Mouse (Mus musculus) embryonic facial prominence, embryonic 12.5 days (tissue): Measurements from ENCODE around the gene Gm20715. TPM values are rescaled to one million over a fixed set of nuclear protein-coding genes. Genes with fewer than 3 reads are reported as not detected.
A peak's percentile ranks its signal among the peaks of the same experiment; 100 is the strongest.

Experiments used
- ATAC-seq: fragments of 200-750 bp; cut with Nextera tagmentation; 2 replicates; pipeline ENCODE4 v1.8.0; 2017; ENCODE audit not compliant: insufficient number of reproducible peaks, insufficient read depth, low FRiP score, low TSS enrichment
- H3K27ac ChIP-seq: fragments of 300-500 bp; sonication (generic); 2 replicates; pipeline ENCODE4 v1.5.1; 2016; ENCODE audit warnings: mild to moderate bottlenecking
- H3K27me3 ChIP-seq: fragments of 300-500 bp; sonication (generic); 2 replicates; pipeline ENCODE4 v1.6.1; 2016; ENCODE audit warnings: mild to moderate bottlenecking, moderate library complexity
- H3K36me3 ChIP-seq: fragments of 300-500 bp; sonication (generic); 2 replicates; pipeline ENCODE4 v1.6.1; 2016; ENCODE audit warnings: mild to moderate bottlenecking
- H3K4me1 ChIP-seq: fragments of 300-500 bp; sonication (generic); 2 replicates; pipeline ENCODE4 v1.6.1; 2016
- H3K4me2 ChIP-seq: fragments of 300-500 bp; sonication (generic); replicated peaks from 2 replicates; pipeline ENCODE4 v1.6.1; 2016; ENCODE audit warnings: mild to moderate bottlenecking, moderate library complexity
- H3K4me3 ChIP-seq: fragments of 300-500 bp; sonication (generic); 2 replicates; pipeline ENCODE4 v1.5.1; 2016; ENCODE audit warnings: mild to moderate bottlenecking
- H3K9ac ChIP-seq: fragments of 300-500 bp; sonication (generic); 2 replicates; pipeline ENCODE4 v1.6.1; 2016; ENCODE audit warnings: mild to moderate bottlenecking, moderate library complexity
- H3K9me3 ChIP-seq: fragments of 300-500 bp; sonication (generic); 2 replicates; pipeline ENCODE4 v1.6.1; 2016; ENCODE audit warnings: mild to moderate bottlenecking, moderate library complexity
- WGBS: fragments of 180-500 bp; shearing (Covaris S2); methylation state at CpG from one replicate; pipeline ENCODE4 v1.1.7; 2016; 5-methylcytosine and 5-hydroxymethylcytosine counted together
- polyA plus RNA-seq: library from polyadenylated mRNA; unstranded; fragments of >200 nt; fragmentation: Nextera tagmentation; extraction: Ambion mirVana; gene quantifications from 2 replicates; pipeline ENCODE4 v1.2.1, GENCODE M21; 2016

Gm20715 gene
- polyA plus RNA-seq, 1 experiment from 2014 or later: not detected

DNA sequence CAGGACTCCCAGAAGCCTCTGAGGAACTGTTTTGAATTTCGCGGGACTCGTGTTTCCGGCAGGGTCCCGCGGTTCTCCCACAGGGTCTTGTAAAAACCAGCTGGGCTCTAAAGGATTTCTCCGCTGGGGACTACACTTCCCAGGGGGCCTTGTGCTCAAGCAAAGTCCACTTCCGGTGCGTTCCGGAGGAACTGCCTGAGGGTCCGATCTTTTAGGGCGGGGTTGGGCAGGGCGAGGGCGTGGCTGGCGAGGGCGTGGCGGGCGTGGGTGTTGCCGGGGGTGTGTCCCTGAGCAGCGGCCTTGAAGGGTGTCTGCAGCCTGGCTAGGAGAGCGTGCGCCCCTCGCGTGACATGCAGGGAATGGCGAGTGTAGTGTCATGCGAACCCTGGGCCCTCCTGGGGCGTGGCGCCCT, 27.0 kb upstream of the Gm20715 start, which contains the start of gene Zfp28:
Zfp28 (plus strand) TSS at position 252 of the 412 bp plus-strand sequence.
- Histone ChIP-seq H3K4me2 (peak within 1 kb of the TSS; percentile 76), H3K9me3 (no peaks in the 10 kb centered on the region), H3K9ac (peak within 1 kb of the TSS; percentile 67), H3K4me1 (peaks cover 10% of the 10 kb centered on the region; the same call in 1 of the 2 replicates), H3K4me3 (peak within 1 kb of the TSS; percentile 66), H3K27ac (no peak within 1 kb of the TSS), H3K27me3 (no peaks in the 10 kb centered on the region), H3K36me3 (0 out of 2 replicates have a peak, but pooled peaks cover 3% of the 10 kb centered on the region)
- under 1% methylated on average over 28 of the region's 28 CpGs for WGBS
- peak; percentile 96 for ATAC-seq

DNA sequence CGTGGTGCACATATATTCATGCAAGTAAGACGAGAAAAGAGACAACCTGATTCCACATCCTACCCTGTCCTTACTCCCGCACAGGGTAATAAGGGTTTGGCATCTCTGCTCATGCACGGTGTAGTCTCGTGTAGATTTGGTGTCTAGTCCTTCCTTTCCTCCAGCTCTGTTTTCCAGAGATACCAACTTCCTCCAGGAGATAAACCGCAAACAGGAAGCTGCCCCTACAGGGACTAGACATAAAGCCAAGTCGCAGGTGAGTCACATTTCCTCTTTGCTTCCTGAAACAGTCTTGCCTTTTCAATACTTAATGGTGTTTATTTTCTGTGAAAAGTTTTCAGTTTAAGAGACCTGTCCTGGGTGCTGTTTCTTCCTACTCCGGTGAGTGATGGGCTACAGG, 26.1 kb upstream of the Gm20715 start:
- WGBS: 77% methylated on average over 8 of the region's 8 CpGs
- H3K27me3 ChIP-seq: no peaks in the 10 kb centered on the region
- H3K4me3 ChIP-seq: peak overlapping the region; percentile 66
- H3K9ac ChIP-seq: no peak overlapping the region
- H3K4me1 ChIP-seq: peaks cover 10% of the 10 kb centered on the region; the same call in 1 of the 2 replicates
- peak overlapping the region; percentile 76 for H3K4me2 ChIP-seq
- ATAC-seq: no peak
- H3K27ac ChIP-seq: no peak overlapping the region
- H3K36me3 ChIP-seq: 0 out of 2 replicates have a peak, but pooled peaks cover 3% of the 10 kb centered on the region
- no peaks in the 10 kb centered on the region for H3K9me3 ChIP-seq

DNA sequence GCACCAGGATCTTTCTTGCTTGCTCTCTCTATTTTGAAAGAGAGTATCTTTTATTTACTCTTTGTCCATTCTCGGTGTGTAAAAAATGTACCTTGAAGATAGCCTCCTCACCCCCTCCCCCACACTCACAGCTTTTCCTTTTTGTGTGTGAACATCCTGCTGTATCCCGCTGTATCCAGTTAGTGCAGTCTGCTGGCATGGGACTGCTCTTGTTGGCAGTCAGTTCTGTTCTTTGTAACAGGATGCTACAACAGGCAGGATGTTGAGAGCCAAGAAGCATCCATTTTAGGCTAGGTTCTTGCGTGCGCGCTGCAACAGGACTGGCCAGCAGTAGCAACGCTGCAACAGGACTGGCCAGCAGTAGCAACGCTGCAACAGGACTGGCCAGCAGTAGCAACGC, 23.1 kb upstream of the Gm20715 start:
- ATAC-seq: no peak
- 94% methylated on average over 8 of the region's 8 CpGs for WGBS
- Histone ChIP-seq H3K9ac (no peak overlapping the region), H3K27ac (no peak overlapping the region), H3K36me3 (peaks cover 25% of the 10 kb centered on the region), H3K4me2 (no peak overlapping the region), H3K27me3 (no peaks in the 10 kb centered on the region), H3K9me3 (no peaks in the 10 kb centered on the region), H3K4me1 (peaks cover 10% of the 10 kb centered on the region; the same call in 1 of the 2 replicates), H3K4me3 (no peak overlapping the region)

DNA sequence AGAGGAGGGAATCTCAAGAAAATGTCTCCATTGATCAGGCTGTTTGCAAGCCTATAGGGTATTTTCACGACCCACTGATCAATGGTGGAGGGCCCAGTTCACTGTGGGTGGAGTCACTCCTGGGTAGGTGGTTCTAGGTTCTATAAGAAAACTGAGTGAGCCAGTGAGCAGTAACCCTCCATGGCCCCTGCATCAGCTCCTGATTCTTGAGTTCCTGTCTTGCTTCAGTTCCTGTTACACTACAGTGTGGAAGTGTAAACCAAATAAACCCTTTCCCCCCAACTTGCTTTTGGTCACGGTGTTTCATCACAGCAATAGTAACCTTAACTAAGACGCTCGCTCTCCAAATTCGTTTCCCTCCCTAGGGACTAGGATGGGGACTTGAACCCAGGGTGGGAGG, 21.1 kb upstream of the Gm20715 start:
- no peaks in the 10 kb centered on the region for H3K27me3 ChIP-seq
- no peaks in the 10 kb centered on the region for H3K9me3 ChIP-seq
- ATAC-seq: no peak
- H3K4me3 ChIP-seq: no peak overlapping the region
- no peak overlapping the region for H3K4me2 ChIP-seq
- H3K9ac ChIP-seq: no peak overlapping the region
- H3K27ac ChIP-seq: no peak overlapping the region
- 0 out of 2 replicates have a peak, but pooled peaks cover under 1% of the 10 kb centered on the region for H3K4me1 ChIP-seq
- H3K36me3 ChIP-seq: peaks cover 40% of the 10 kb centered on the region
- 84% methylated on average over 5 of the region's 5 CpGs for WGBS

DNA sequence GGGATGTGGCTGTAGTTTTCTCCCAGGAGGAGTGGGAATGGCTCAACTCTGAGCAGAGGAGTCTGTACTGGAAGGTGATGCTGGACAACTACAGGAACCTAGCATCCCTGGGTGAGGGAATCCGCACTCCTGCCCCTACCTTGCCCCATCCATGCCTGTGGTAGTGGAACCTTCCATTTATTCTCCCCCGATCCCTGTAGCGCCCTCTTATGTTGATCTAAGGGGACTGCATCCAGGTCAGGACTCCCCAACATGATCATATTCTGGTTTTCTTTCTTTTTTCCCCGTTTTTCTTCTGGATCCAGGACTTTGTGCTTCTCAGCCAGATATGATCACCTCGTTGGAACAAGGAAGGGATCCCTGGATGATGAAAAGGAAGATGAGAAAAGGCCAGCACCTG, 20.6 kb upstream of the Gm20715 start:
- no peaks in the 10 kb centered on the region for H3K27me3 ChIP-seq
- no peak overlapping the region for H3K4me3 ChIP-seq
- H3K9me3 ChIP-seq: no peaks in the 10 kb centered on the region
- no peak overlapping the region for H3K27ac ChIP-seq
- ATAC-seq: no peak
- no peak overlapping the region for H3K4me2 ChIP-seq
- 68% methylated on average over 5 of the region's 5 CpGs for WGBS
- peaks cover 43% of the 10 kb centered on the region for H3K36me3 ChIP-seq
- H3K4me1 ChIP-seq: no peaks in the 10 kb centered on the region
- no peak overlapping the region for H3K9ac ChIP-seq

DNA sequence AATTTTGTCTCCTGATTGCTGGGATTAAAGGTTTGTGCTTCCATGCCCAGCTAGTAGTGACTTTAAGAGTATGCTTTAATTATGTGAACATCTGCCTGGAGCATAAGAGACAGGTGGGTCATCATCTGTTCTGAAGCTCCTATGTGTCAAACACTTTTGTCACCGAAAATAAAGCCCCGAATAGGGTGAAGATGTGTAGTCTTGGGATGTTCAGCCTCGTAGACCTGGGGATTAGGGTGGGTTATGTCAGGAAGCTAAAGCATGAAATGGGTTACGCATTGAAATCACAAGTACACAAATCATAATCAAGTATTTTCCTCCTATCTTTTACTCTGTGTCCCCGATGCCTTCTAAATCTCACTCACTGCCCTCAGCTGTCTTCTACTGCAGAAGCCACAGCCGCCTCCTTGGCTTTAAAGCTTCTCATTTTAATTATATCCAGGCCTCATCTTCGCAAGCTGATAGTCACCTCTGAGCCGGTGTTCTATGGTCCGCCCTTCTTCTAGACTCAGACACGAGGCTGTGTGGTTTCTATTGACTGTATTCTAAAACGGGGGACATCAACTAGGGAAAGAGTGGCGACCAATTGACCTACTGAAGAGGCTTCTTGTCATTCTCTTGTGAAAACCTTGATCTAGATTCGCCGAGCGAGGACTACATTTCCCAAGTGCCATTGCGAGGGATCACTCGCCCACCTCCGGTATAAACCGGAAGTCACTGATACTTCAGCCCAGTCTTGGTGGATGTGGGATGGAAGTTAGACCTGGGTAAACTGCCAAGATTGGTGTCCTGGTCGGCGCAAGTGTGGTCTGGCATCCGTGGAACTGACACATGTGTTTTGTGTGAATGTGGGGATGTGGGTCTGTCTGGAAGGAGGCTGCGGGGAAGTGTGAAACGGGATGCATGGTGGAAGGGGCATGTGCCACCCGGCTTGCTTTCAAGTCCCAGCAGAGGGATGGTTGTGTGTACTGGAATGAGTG, 11.8 kb upstream of the Gm20715 start, which contains the start of gene Smim17:
Smim17 (plus strand) TSS at position 720 of the 980 bp plus-strand sequence.
- H3K9me3 ChIP-seq: no peaks in the 10 kb centered on the region
- no peaks in the 10 kb centered on the region for H3K27me3 ChIP-seq
- H3K27ac ChIP-seq: no peak within 1 kb of the TSS
- peaks cover 20% of the 10 kb centered on the region for H3K36me3 ChIP-seq
- H3K4me3 ChIP-seq: peak within 1 kb of the TSS; percentile 41
- ATAC-seq: peak; percentile 71
- peak within 1 kb of the TSS; percentile 45 for H3K9ac ChIP-seq
- H3K4me1 ChIP-seq: no peaks in the 10 kb centered on the region
- WGBS: 24% methylated on average over 25 of the region's 25 CpGs
- H3K4me2 ChIP-seq: peak within 1 kb of the TSS; percentile 55

DNA sequence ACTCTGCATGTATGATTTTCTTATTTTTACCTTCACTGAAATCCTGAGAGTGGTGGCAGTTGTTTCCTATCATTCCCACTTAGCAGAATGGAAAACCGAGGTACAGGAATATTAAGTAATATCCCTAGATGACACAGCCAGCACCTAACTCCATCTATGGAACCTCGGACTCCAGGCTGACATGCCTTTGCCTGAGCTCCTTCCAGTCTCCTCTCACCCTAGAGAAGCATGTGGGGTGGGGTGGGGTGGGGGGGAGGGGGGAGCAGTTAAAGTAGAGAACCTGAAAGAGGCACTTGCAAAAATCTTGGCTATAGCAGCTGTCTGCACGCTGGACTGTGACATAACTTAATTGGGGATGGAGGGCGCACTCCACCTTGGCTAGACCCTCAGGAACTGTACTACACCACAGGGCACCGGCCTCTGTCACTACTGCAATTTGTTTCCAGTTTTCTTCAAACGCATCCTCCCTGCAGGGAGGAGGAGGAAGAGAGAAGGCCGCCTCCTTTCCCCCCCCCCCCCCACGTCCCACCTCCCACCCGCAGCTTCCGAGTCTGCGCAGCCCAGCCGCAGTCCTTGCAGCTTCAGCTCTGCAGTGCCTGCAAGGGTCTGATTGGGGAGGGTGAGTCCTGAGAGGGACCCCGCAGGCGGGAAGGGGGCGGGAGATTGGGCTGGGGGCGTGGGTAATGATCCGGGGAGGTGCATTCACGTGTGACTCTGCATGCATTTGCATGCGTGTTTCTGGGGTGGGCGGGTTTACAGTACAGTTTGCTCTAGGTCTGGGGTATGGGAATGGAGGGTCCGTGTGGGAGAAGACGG, 4.8 kb downstream of the Gm20715 start:
- WGBS: 7% methylated on average over 21 of the region's 22 CpGs
- Histone ChIP-seq H3K27me3 (no peaks in the 10 kb centered on the region), H3K9me3 (0 out of 2 replicates have a peak, but pooled peaks cover 3% of the 10 kb centered on the region), H3K4me1 (no peaks in the 10 kb centered on the region), H3K36me3 (no peaks in the 10 kb centered on the region), H3K4me2 (peak overlapping the region; percentile 15; the same call in 1 of the 2 replicates), H3K27ac (no peak overlapping the region), H3K9ac (no peak overlapping the region), H3K4me3 (no peak overlapping the region)
- ATAC-seq: no peak

DNA sequence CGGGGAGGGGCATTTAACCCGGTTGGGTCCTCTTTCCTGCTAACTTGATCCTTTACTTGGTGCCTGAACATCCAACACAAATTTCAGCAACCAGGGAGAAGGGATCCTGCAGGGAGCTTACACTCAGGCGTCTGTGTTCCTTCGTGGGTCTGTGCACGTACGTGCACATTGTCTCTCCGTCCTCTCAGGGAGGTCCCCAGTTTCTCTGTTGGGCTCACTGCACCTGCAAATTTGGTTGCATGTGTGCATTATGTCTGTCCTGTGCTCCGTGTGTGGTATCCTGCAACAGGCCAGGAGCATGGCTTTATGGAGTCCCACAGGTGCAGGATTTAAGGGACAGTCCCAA, 5.3 kb downstream of the Gm20715 start:
- Histone ChIP-seq H3K36me3 (no peaks in the 10 kb centered on the region), H3K4me2 (no peak overlapping the region), H3K4me1 (no peaks in the 10 kb centered on the region), H3K9me3 (0 out of 2 replicates have a peak, but pooled peaks cover 3% of the 10 kb centered on the region), H3K27me3 (no peaks in the 10 kb centered on the region), H3K27ac (no peak overlapping the region), H3K9ac (no peak overlapping the region), H3K4me3 (no peak overlapping the region)
- WGBS: 20% methylated on average over 8 of the region's 8 CpGs
- no peak for ATAC-seq

DNA sequence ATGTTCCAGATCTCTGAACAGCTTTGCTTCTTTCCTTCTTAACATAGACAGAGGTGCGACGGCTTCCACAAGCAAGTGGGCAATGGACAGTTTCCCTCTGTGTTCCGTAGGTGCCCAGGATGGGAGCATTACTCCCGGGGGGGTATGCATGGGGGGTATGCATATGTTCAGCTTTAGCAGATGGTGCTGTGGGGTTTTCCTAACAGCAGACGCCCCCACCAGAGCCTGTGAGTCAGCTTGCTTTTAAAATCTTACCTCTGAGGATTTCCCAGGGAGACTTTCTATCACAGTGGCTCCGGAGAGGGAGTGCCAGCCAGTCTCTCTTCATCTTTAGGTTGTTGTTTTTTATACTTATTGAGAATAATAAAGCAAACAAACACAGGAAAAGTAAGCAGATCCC, 9.8 kb downstream of the Gm20715 start:
- 81% methylated on average over 6 of the region's 6 CpGs for WGBS
- ATAC-seq: no peak

DNA sequence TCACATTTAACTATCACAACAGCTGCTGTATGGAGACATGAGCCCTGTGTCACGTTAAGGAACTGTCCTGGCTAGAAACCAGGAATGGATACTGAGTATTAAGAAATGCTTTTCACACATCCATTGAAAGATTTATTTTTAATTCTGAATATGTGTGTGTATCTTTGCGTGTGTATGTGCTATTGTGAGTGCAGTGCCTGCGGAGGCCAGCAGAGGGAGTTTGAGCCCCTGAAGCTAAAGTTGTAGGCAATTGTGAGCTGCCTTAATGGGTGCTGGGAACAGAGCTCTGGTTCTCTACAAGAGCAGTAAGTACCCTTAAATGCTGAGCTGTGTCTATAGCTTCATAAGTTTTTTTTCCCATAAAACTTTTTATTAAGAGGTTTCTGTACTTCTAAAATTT, 19.3 kb downstream of the Gm20715 start:
- Histone ChIP-seq H3K27me3 (no peaks in the 10 kb centered on the region), H3K9ac (no peak overlapping the region), H3K36me3 (no peaks in the 10 kb centered on the region), H3K4me1 (no peaks in the 10 kb centered on the region), H3K27ac (no peak overlapping the region), H3K4me3 (no peak overlapping the region), H3K4me2 (no peak overlapping the region), H3K9me3 (peaks cover 8% of the 10 kb centered on the region; the same call in 1 of the 2 replicates)
- no peak for ATAC-seq
- WGBS: 87% methylated on average over 3 of the region's 3 CpGs

More for the DNA sequence above, 9.8 kb downstream of the Gm20715 start:
- no peak overlapping the region for H3K4me2 ChIP-seq
- H3K4me1 ChIP-seq: no peaks in the 10 kb centered on the region
- no peak overlapping the region for H3K4me3 ChIP-seq
- H3K27me3 ChIP-seq: no peaks in the 10 kb centered on the region
- H3K36me3 ChIP-seq: no peaks in the 10 kb centered on the region
- no peak overlapping the region for H3K9ac ChIP-seq
- H3K9me3 ChIP-seq: 0 out of 2 replicates have a peak, but pooled peaks cover 5% of the 10 kb centered on the region
- H3K27ac ChIP-seq: no peak overlapping the region

DNA sequence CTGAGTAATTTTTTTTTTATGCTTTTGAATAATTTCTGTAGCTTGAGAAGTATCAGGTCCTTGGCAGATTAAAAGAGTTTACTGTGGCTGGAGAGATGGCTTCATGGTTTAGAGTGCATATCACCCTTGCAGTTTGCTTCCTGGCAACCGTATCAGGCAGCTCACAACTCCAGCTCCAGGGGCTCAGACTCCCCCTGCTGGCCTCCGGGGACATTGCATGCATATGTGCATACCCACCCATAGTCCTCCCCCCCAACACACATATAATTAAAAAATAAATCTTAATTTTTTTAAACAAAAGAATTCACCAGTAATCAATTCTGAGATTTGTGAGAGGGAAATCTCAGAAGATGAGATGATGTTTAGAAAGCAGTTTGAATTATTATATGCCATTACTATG, 20.3 kb downstream of the Gm20715 start:
- Histone ChIP-seq H3K27ac (no peak overlapping the region), H3K9ac (no peak overlapping the region), H3K4me3 (no peak overlapping the region), H3K36me3 (no peaks in the 10 kb centered on the region), H3K4me2 (no peak overlapping the region), H3K27me3 (no peaks in the 10 kb centered on the region), H3K4me1 (no peaks in the 10 kb centered on the region), H3K9me3 (peaks cover 5% of the 10 kb centered on the region; the same call in 1 of the 2 replicates)
- WGBS: 39% methylated on average over 2 of the region's 2 CpGs
- ATAC-seq: no peak
